Mouse (Mus musculus) ES-E14 (cell line): Measurements from ENCODE around the gene Fancd2.

Experiments
- HCFC1 ChIP-seq: IDR thresholded peaks from 2 replicates; pipeline ENCODE4 v1.6.1; 2012; ENCODE audit warnings: low read length, inconsistent platforms, borderline replicate concordance; ENCODE audit not compliant: insufficient read depth
- ZNF384 ChIP-seq: IDR thresholded peaks from 2 replicates; pipeline ENCODE4 v1.6.1; 2012; ENCODE audit warnings: low read depth, low read length, inconsistent platforms

DNA sequence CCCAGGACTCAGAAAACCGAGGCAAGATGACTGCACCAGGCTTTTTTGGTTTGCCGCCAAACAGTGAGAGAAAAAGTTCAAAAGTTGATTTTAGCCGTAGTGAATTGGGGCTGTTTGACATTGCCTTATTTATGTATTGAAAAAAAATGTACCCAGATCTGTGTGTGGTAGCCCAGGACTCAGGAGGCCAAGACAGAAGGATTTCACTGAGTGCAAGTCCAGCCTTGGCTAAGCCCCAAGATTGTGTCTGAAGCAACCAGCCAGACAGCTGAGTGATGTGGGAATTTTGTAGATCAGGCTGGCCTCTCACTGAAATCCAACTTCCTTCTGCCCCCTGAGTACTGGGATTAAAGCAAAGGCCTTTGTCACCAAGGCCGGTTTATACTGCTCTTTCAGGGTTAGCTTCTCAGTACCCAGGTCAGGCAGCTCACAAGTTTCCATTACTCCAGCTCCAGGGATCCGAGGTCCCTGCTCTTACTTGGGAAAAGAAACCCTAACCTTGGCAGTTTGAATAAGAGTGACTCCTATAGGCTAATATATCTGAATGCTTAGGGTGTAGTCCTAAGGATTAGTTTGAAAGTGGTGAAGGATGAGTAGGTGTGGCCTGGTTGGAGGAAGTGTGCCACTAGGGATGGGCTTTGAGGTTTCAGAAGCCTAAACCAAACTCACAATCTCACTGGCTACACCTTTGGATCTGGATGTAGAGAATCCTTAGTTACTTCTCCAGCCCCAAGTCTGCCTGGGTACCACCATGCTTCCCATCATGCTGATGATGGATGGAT, 93.7 kb downstream of the Fancd2 start:
- TF ChIP-seq HCFC1 = no peak
- TF ChIP-seq ZNF384 = no peak
